Mouse (Mus musculus): ENCODE data around the gene Kifc3. TPM values are rescaled to one million over a fixed set of nuclear protein-coding genes. Genes with fewer than 3 reads are reported as not detected.

Kifc3 gene
- total RNA-seq, 2 experiments from 2014 or later, result 5.2 to 11.4 TPM

GRCm38 (mm10) chr8:95067582-95067981 lies 135.0 kb downstream of the Kifc3 start:
- peak; percentile 60 for DNase-seq
- Histone ChIP-seq H3K27ac (no peak overlapping the region), H3K4me3 (no peak overlapping the region)
- TF ChIP-seq CTCF (IDR thresholded peaks at IDR 0.05), result peak; percentile 74
- intact Hi-C loops (cut with DNase I), result no loop called here

DNA sequence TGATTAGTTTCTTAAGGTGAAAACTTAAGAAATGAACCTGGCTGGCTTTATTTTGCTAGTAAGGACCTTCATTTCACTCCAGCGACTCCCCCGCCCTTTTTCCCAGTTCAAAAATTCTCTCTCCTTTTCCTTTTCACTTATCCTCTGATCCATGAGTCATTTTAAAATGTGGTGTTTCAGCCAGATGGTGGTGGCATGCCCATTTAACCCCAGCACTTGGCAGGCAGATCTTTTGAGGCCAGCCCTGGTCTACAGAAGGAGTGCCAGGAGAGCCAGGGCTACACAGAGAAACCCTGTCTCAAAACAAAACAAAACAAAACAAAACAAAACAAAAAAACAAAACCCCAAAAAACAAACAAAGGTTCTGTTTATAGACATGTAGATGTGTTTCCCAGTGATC lies 138.1 kb downstream of the Kifc3 start:
- DNase-seq, result no peak
- Histone ChIP-seq H3K27ac (no peak overlapping the region), H3K4me3 (no peak overlapping the region)
- intact Hi-C loops (cut with DNase I), result no loop called here
- TF ChIP-seq CTCF (IDR thresholded peaks at IDR 0.05), result no peak

DNA sequence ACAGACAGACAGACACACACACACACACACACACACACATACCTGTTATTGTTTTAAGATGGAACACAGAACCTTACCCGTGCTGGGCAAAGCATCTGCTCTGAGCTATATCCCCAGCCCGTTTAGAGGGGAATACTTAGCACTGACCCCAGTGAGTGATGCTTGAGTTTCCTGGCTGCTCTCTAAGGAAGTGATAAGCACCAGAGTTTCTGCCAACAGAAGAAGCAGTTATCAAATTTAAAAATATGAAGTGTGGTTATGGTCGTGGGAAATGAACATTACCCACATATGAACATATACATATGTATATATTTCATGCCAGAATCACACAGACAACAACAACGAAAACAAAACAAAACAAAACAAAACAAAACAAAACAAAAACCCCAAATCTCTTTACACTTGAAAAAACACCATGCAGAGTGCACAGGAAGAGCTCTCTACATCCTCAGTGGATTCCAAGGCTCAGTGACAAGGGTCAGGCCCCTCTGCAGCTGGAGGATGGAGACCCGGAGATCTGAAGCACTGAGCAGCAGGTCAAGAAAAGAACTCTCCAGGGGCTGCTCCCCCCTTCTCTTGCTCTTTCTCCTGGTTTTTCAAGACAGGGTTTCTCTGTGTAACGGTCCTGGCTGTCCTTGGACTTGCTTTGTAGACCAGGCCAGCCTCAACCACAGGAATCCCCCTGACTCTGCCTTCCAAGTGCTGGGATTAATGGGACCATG lies 142.6 kb downstream of the Kifc3 start:
- Histone ChIP-seq H3K27ac (no peak overlapping the region), H3K4me3 (no peak overlapping the region)
- no peak for TF ChIP-seq CTCF (IDR thresholded peaks at IDR 0.05)
- intact Hi-C loops (cut with DNase I), result no loop called here
- DNase-seq, result no peak

DNA sequence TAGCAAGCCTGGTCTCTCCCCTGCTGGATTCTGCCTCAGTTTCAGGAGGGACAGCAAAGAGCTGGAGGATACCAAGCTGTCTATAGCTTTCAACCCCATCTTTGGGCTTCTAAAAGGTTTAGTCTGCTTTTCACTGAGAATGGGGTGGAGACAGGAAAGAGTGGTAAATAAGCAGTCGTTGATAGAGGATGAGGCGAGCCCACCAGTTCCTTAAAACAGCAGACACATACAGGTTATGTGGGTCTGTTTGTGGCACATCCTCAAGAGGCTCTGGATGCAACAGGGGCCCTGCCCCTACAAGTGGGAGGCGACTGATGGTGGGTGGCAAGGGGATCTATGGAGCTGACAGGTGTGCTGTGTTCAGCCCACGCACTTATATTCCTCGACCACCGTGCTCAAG lies 144.0 kb downstream of the Kifc3 start:
- TF ChIP-seq CTCF (IDR thresholded peaks at IDR 0.05), result no peak
- intact Hi-C loops (cut with DNase I), result no loop called here
- Histone ChIP-seq H3K4me3 (no peak overlapping the region), H3K27ac (no peak overlapping the region)
- no peak for DNase-seq

DNA sequence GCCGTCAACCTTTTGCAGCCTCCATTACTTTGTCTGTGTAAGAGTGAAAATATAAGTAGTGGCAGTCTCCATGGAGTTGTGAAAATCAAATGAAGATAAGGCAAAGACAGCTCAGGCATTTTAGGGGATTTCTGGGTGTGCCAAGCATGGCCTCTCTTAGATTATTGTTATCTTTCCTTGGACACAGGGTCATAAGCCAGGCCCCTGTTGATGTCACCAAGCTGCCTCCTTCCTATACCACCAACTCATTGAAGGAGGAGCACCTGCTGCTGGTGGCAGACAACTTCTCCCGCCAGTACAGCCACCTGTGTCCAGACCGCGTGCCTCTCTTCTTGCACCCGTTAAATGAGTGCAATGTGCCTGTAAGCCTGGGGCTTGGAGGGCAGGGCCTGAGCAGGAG lies 146.2 kb downstream of the Kifc3 start:
- intact Hi-C loops (cut with DNase I), result no loop called here
- no peak for DNase-seq
- no peak for TF ChIP-seq CTCF (IDR thresholded peaks at IDR 0.05)
- H3K4me3 ChIP-seq, result no peak overlapping the region
- no peak overlapping the region for H3K27ac ChIP-seq

- DNase-seq, result no peak
- intact Hi-C loops (cut with DNase I), result no loop called here
- TF ChIP-seq CTCF (IDR thresholded peaks at IDR 0.05), result no peak
- H3K4me3 ChIP-seq, result no peak within 1 kb of the TSS
- H3K27ac ChIP-seq, result no peak within 1 kb of the TSS
These were observed 147.6 kb downstream of the Kifc3 start, which contains the start of gene Drc7 for GRCm38 (mm10) chr8:95054927-95055510. Gene Drc7, plus strand, starts transcription at chr8:95055103.

DNA sequence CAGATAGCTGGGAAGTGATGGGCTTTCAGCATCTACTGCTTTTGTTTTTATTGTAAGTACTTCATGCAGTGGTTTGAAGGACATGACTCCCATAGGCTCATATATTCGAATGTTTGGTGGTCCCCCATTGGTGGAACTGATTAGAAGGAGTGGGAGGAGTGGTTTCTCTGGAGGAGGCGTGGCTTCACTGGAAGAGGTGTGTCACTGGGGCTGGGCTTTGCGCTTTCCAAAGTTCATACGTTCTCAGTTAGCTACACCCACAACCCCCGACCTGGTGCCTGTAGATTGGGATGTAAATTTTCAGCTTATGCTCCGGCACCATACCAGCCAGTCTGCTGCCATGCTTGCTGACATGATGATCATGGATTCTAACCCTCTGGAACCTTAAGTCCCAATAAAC lies 148.2 kb downstream of the Kifc3 start:
- Histone ChIP-seq H3K27ac (no peak overlapping the region), H3K4me3 (no peak overlapping the region)
- no peak for DNase-seq
- intact Hi-C loops (cut with DNase I), result no loop called here
- no peak for TF ChIP-seq CTCF (IDR thresholded peaks at IDR 0.05)

Other genes with a start within 250 kb of the Kifc3 start
- gene Adgrg1, start 228.1 kb downstream of the Kifc3 start, total RNA-seq (2021), result 10 to 100 TPM; 20.7 to 27.4 TPM
- under 1 TPM; 0.28 to 0.43 TPM for gene Adgrg3, start 185.1 kb downstream of the Kifc3 start, total RNA-seq (2021)
- not detected for gene Drc7, start 147.7 kb downstream of the Kifc3 start, total RNA-seq (2021)
- 1 to 10 TPM; 6.4 to 7.6 TPM for gene Katnb1, start 121.6 kb downstream of the Kifc3 start, total RNA-seq (2021)
- gene Cngb1, start 103.8 kb upstream of the Kifc3 start, total RNA-seq (2021), result under 1 TPM; 0.08 to 0.66 TPM
- gene Tepp, start 107.8 kb upstream of the Kifc3 start, total RNA-seq (2021), result not detected
- gene Zfp319, start 129.1 kb upstream of the Kifc3 start, total RNA-seq (2021), result 1 to 10 TPM; 3.3 to 4.4 TPM
- 1 to 10 TPM; 5.8 to 7.1 TPM for gene Usb1, start 129.5 kb upstream of the Kifc3 start, total RNA-seq (2021)
- gene Mmp15, start 149.5 kb upstream of the Kifc3 start, total RNA-seq (2021), result 10 to 100 TPM; 13.8 to 17.0 TPM
- 1 to 10 TPM; 6.5 TPM for gene Cfap20, start 232.1 kb upstream of the Kifc3 start, total RNA-seq (2021)